ENCODE assay signal across 17 mouse cellular contexts in the genomic region with DNA sequence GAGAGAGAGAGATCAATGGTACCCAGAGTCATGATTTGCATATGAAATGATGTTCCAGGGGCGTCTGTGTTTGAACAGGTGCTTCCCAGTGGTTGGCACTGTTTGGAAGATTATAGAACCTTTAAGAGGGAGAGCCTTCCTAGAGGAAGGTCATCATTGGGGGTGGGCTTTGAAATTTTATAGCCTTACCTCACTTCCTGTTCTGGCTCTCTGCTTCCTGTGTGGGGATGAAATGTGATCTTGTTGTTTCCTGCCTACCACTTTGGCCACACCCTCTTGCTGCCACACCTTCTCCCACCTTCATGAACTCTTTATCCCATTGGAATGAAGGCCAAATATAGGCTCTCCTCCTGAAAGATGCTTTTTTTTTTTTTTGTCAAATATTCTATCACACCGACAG. TPM values are rescaled to one million over a fixed set of nuclear protein-coding genes. Genes with fewer than 3 reads are reported as not detected.
DNase-seq lines count a peak whose midpoint lies in the region; ATAC-seq lines count a peak whose summit lies in the region.
"Had no signal": no experiment of that assay in that cellular context is flagged by ENCODE, and none has a peak within 500 bp of the region (broad histone marks: within the 10 kb centered on the region; RNA-seq: fewer than 3 reads in every experiment).

No protein-coding gene starts in this region.

- ATAC-seq in inflammation-experienced regulatory T-cells, adult 6 months = peak; percentile 75
- ATAC-seq: forebrain, embryonic 15.5 days; hindbrain, embryonic 16.5 days; intestine, embryonic 15.5 days had no signal

- DNase-seq in 416B (ENCODE audit: low read depth) (peak; percentile 41), ZHBTc4 (ENCODE audit: low read depth, low spot score) (peak; percentile 60)
- peak; percentile 17 for DNase-seq in CD4-positive, CD25-positive, alpha-beta regulatory T cell, adult 2 months (ENCODE audit: low read depth, low spot score)
- no peak for DNase-seq in right cerebral cortex, adult 2 months (ENCODE audit: low spot score in 2 of 2)
- DNase-seq in urinary bladder, postnatal 25 days (ENCODE audit: low spot score) = no peak
- DNase-seq: adrenal gland, postnatal 14 days; cerebellum, adult 18-20 months; cerebellum, adult 9-11 months; cerebellum, postnatal 36 days; gastrocnemius, postnatal 10 days; heart, adult 2 months; heart, postnatal 36 days; kidney, adult 18-20 months had no signal

RNA-seq across cellular contexts. Expression of gene Arid5b, which starts 55.9 kb away (rescaled TPM):
- polyA plus RNA-seq in inflammation-experienced regulatory T-cells, adult 6 months (2017; shearing (Covaris generic)) = 10 to 100 TPM; 28.4 to 78.0 (median 56.4) TPM

Comparison
In these comparisons a context has a peak if more than half of its experiments do, and no peak if none do; other contexts are left out.
1. DNase-seq: peak in 416B (single experiment), CD4-positive, CD25-positive, alpha-beta regulatory T cell, adult 2 months (single experiment) and ZHBTc4 (single experiment); none in right cerebral cortex, adult 2 months (0 of 2) and urinary bladder, postnatal 25 days (single experiment).